Mouse (Mus musculus) right cerebral cortex, postnatal 14 days (tissue): ENCODE results near the gene Dda1.

Source experiments
- DNase-seq: peaks from one replicate; pipeline ENCODE4 v3.0.0; 2022

The Dda1 gene

GRCm38 (mm10) chr8:71470146-71470912, 1.3 kb downstream of the Dda1 start:
- no peak for DNase-seq

- no peak for DNase-seq
Observed at GRCm38 (mm10) chr8:71470913-71471255, 1.9 kb downstream of the Dda1 start.

GRCm38 (mm10) chr8:71471861-71472260, 2.9 kb downstream of the Dda1 start:
- no peak for DNase-seq

- DNase-seq = no peak
Observed at GRCm38 (mm10) chr8:71472601-71473386, 3.8 kb downstream of the Dda1 start.

GRCm38 (mm10) chr8:71474344-71474743, 5.3 kb downstream of the Dda1 start:
- DNase-seq = no peak

- DNase-seq = peak; percentile 29
Observed at GRCm38 (mm10) chr8:71474785-71475701, 6.0 kb downstream of the Dda1 start.

- no peak for DNase-seq
Observed at GRCm38 (mm10) chr8:71475702-71476075, 6.7 kb downstream of the Dda1 start.

- DNase-seq = peak; percentile 85
Observed at GRCm38 (mm10) chr8:71476099-71476940, 7.3 kb downstream of the Dda1 start.

- peak; percentile 46 for DNase-seq
Observed at GRCm38 (mm10) chr8:71477196-71477845, 8.3 kb downstream of the Dda1 start.

- DNase-seq = no peak
Observed at GRCm38 (mm10) chr8:71478943-71479342, 9.9 kb downstream of the Dda1 start.

GRCm38 (mm10) chr8:71483932-71484331, 14.9 kb downstream of the Dda1 start:
- DNase-seq = no peak

- DNase-seq = no peak
Observed at GRCm38 (mm10) chr8:71484736-71485135, 15.7 kb downstream of the Dda1 start.

GRCm38 (mm10) chr8:71485142-71486135, 16.4 kb downstream of the Dda1 start, which contains the start of gene Ano8:
Gene Ano8, minus strand, starts transcription at chr8:71485963.
- DNase-seq = peak; percentile 87

GRCm38 (mm10) chr8:71486136-71486529, 17.1 kb downstream of the Dda1 start:
- DNase-seq = no peak

- DNase-seq = peak; percentile 74
Observed at GRCm38 (mm10) chr8:71487691-71488445, 18.9 kb downstream of the Dda1 start, which contains the start of gene Gtpbp3. Gene Gtpbp3, plus strand, starts transcription at chr8:71488103.

- DNase-seq = peak; percentile 68
Observed at GRCm38 (mm10) chr8:71488454-71488853, 19.5 kb downstream of the Dda1 start.

- DNase-seq = peak; percentile 87
Observed at GRCm38 (mm10) chr8:71495039-71495438, 26.0 kb downstream of the Dda1 start.

GRCm38 (mm10) chr8:71495811-71496210, 26.8 kb downstream of the Dda1 start:
- no peak for DNase-seq

- DNase-seq = peak; percentile 61
Observed at GRCm38 (mm10) chr8:71496481-71496880, 27.5 kb downstream of the Dda1 start.
